Mouse (Mus musculus) G1E (cell line): ENCODE data around the gene Fgfr2.

Experiments used
- CTCF ChIP-seq: IDR thresholded peaks from 2 replicates; pipeline ENCODE4 v1.5.1; 2012; ENCODE audit warnings: low read depth, low read length, inconsistent platforms, mixed read lengths
- GATA1 ChIP-seq: IDR thresholded peaks from 2 replicates; pipeline ENCODE4 v1.6.1; 2012; ENCODE audit warnings: borderline replicate concordance, low read length, inconsistent platforms, mixed read lengths
- POLR2AphosphoS5 ChIP-seq: IDR thresholded peaks from 2 replicates; pipeline ENCODE4 v1.6.1; 2012; ENCODE audit warnings: low read depth, low read length, inconsistent platforms; ENCODE audit not compliant: insufficient replicate concordance
- TAL1 ChIP-seq: conservative IDR thresholded peaks from 2 replicates; pipeline ENCODE4 v1.6.1; 2012; ENCODE audit warnings: low read depth, low read length, inconsistent platforms, mixed read lengths

- TF ChIP-seq CTCF (no peak), GATA1 (no peak), POLR2AphosphoS5 (no peak), TAL1 (no peak)
Measured at GRCm38 (mm10) chr7:131797161-131797560, 1326.0 kb downstream of the Fgfr2 start.
